Mouse (Mus musculus): ENCODE measurements at regions not wholly inside any gene's neighbourhood (a gene's known extent, or its start where the extent isn't known, plus 50 kb on each side); places are given as distances from the start of the nearest gene placed in this dataset.

DNA sequence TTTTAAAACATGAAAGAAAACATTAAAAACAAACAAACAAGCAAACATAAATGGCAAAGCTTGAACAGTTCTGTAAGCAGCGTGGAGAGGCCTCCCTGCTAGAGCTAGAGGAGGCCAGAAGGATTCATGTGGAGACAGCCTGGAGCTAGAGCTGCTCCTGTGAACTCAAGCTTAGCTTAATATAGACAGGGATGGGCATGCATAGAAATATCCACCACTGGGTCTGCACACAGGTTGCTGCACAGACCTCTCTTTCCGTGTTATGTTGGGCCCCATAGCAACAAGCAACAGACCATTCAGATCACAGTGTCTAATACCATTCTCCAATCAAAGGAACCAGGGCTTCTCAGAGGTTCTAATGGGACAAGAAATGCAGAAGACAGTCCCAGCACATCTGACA, 122.9 kb upstream of the Magi3 start:
- H3K9me3 ChIP-seq = no peaks in the 10 kb centered on the region
- H3K27ac ChIP-seq (replicated peaks) = no peak overlapping the region
- no peaks in the 10 kb centered on the region for H3K27me3 ChIP-seq
- no peaks in the 10 kb centered on the region for H3K36me3 ChIP-seq
- H3K9ac ChIP-seq (replicated peaks) = no peak overlapping the region
- 0 out of 2 replicates have a peak, but pooled peaks cover 4% of the 10 kb centered on the region for H3K4me1 ChIP-seq
- no peak for ATAC-seq (ENCODE audit: low FRiP score, low read depth)
- no peak overlapping the region for H3K4me3 ChIP-seq
- WGBS = 77% methylated on average over 2 of the region's 2 CpGs
- H3K4me2 ChIP-seq (replicated peaks) = no peak overlapping the region

DNA sequence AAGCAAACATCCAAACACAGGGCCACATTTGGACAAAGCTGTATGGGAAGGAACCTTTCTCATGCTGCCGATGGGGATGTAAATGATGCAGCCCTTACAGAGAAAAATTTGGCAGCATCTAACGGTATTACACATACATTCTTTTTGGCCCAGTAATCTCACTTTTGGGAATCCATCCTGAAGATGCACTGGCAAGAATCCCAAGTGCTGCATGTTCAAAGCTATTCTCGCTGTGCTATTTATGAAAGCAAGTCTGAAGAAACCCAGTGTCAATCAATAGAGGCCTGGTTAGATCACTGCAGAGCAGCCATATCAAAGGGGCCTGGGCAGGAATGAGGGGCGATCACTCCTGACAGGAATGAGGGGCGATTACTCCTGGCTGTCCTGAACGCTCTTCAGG, 122.0 kb upstream of the Magi3 start:
- Histone ChIP-seq H3K9ac (replicated peaks) (no peak overlapping the region), H3K27me3 (no peaks in the 10 kb centered on the region), H3K4me2 (replicated peaks) (no peak overlapping the region), H3K4me3 (no peak overlapping the region), H3K27ac (replicated peaks) (no peak overlapping the region), H3K36me3 (no peaks in the 10 kb centered on the region), H3K4me1 (peaks cover 6% of the 10 kb centered on the region), H3K9me3 (no peaks in the 10 kb centered on the region)
- 76% methylated on average over 6 of the region's 6 CpGs for WGBS
- ATAC-seq (ENCODE audit: low FRiP score, low read depth) = no peak

GRCm38 (mm10) chr3:104340331-104340730, 120.2 kb upstream of the Magi3 start:
- Histone ChIP-seq H3K4me2 (replicated peaks) (no peak overlapping the region), H3K9ac (replicated peaks) (no peak overlapping the region)
- WGBS = 69% methylated on average over 2 of the region's 2 CpGs

DNA sequence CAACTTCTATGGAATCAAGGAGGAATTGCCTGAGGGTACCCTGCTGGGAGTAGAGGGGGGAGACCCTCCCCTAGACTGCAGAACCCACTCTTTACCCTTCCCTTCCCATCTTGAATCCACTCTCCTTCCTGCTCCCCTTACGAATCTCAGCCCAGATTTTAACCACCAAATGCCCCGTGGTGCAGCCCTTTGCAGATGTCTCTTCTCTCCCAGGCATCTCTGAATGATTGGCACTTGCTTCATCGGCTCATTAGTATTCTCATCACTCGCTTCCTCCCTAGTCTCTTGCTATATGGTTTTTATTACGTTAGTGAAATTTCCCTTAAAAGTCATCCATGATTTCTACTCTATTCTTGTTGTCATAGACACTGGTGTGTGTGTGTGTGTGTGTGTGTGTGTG, 116.7 kb upstream of the Magi3 start:
- 46% methylated on average over 5 of the region's 5 CpGs for WGBS
- Histone ChIP-seq H3K27ac (replicated peaks) (peak overlapping the region; percentile 31; the same call in 1 of the 2 replicates), H3K4me1 (peaks cover 21% of the 10 kb centered on the region), H3K36me3 (no peaks in the 10 kb centered on the region), H3K9ac (replicated peaks) (no peak overlapping the region), H3K4me3 (no peak overlapping the region), H3K27me3 (no peaks in the 10 kb centered on the region), H3K4me2 (replicated peaks) (no peak overlapping the region), H3K9me3 (no peaks in the 10 kb centered on the region)
- ATAC-seq (ENCODE audit: low FRiP score, low read depth) = peak; percentile 41; the same call in 1 of the 2 replicates

More at GRCm38 (mm10) chr3:104340331-104340730, 120.2 kb upstream of the Magi3 start:
- H3K9me3 ChIP-seq = no peaks in the 10 kb centered on the region
- ATAC-seq (ENCODE audit: low FRiP score, low read depth) = no peak
- peaks cover 16% of the 10 kb centered on the region for H3K4me1 ChIP-seq
- H3K36me3 ChIP-seq = no peaks in the 10 kb centered on the region
- H3K4me3 ChIP-seq = no peak overlapping the region
- no peak overlapping the region for H3K27ac ChIP-seq (replicated peaks)
- H3K27me3 ChIP-seq = no peaks in the 10 kb centered on the region

- Histone ChIP-seq H3K9me3 (no peaks in the 10 kb centered on the region), H3K4me1 (peaks cover 21% of the 10 kb centered on the region), H3K36me3 (no peaks in the 10 kb centered on the region), H3K27ac (replicated peaks) (peak overlapping the region; percentile 31; the same call in 1 of the 2 replicates), H3K9ac (replicated peaks) (no peak overlapping the region), H3K4me3 (no peak overlapping the region), H3K27me3 (no peaks in the 10 kb centered on the region), H3K4me2 (replicated peaks) (no peak overlapping the region)
- 59% methylated on average over 4 of the region's 4 CpGs for WGBS
- 0 out of 2 replicates have a peak, but pooled peaks have one; percentile 30 for ATAC-seq (ENCODE audit: low FRiP score, low read depth)
Observed at GRCm38 (mm10) chr3:104336308-104336707, 116.1 kb upstream of the Magi3 start.

DNA sequence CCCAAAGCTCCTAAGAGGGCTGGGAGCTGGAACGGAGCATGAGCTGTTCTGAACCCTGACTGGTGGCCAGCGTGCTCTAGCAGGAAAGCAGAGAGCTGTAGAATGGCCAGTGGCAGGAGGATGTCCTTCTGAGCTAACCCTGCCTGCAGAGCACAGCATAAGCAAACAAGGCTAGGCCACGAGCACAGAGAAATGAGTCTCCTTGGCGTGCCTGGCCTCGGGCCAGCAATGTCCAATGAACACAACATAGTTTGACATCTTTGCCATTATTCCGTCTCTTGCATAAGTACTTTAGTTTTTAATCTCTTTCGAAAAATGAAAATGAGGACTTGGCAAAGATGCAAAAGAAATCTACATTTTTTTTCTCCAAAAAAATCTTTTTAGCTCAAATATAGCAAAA, 114.6 kb upstream of the Magi3 start:
- H3K27ac ChIP-seq (replicated peaks) = no peak overlapping the region
- no peak overlapping the region for H3K4me3 ChIP-seq
- H3K4me1 ChIP-seq = peaks cover 21% of the 10 kb centered on the region
- H3K36me3 ChIP-seq = no peaks in the 10 kb centered on the region
- H3K4me2 ChIP-seq (replicated peaks) = no peak overlapping the region
- ATAC-seq (ENCODE audit: low FRiP score, low read depth) = no peak
- H3K9me3 ChIP-seq = no peaks in the 10 kb centered on the region
- H3K27me3 ChIP-seq = no peaks in the 10 kb centered on the region
- WGBS = 83% methylated on average over 7 of the region's 7 CpGs
- H3K9ac ChIP-seq (replicated peaks) = no peak overlapping the region

DNA sequence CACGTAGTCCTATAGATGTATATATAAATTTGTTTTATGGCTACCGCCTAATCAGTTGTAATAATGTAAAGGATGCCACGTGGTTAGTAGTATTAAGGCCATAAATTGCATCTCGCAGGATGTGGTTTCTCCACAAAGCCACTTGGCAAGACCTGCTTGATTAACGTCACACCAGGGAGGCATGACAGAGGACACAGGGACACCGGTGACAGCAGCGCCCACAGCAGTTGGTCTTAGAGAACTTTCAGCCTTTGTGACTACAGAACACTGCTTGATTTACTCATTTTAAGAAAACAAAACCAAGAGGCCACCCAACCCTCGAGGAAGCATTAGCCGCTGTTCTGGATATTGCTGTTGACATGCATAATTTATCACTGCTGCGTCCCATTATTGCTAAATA, 113.2 kb upstream of the Magi3 start:
- Histone ChIP-seq H3K36me3 (no peaks in the 10 kb centered on the region), H3K4me1 (peaks cover 21% of the 10 kb centered on the region), H3K9ac (replicated peaks) (no peak overlapping the region), H3K9me3 (no peaks in the 10 kb centered on the region), H3K27me3 (no peaks in the 10 kb centered on the region), H3K4me2 (replicated peaks) (no peak overlapping the region), H3K4me3 (no peak overlapping the region), H3K27ac (replicated peaks) (no peak overlapping the region)
- 78% methylated on average over 10 of the region's 10 CpGs for WGBS
- no peak for ATAC-seq (ENCODE audit: low FRiP score, low read depth)

DNA sequence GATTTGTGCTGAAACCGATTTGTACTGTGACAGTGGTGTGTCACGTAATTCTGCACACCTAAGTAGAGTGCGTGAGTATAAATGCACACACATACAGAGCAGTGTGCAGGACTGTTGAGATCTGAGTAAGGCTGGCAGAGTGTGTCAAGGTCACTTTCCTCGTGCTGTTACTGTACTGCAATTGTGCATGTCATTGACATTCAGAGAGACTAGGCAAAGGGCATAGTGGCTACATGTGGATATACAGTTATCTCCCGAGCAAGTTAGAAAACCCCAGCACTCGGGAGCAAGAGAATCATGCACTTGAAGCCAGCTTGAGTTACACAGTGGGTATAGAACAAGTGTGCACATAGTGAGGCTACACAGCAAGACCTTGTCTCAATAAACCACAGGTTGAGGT, 110.5 kb upstream of the Magi3 start:
- peaks cover 9% of the 10 kb centered on the region for H3K4me1 ChIP-seq
- no peak for ATAC-seq (ENCODE audit: low FRiP score, low read depth)
- H3K9me3 ChIP-seq = no peaks in the 10 kb centered on the region
- WGBS = 84% methylated on average over 6 of the region's 6 CpGs
- H3K36me3 ChIP-seq = no peaks in the 10 kb centered on the region
- H3K27me3 ChIP-seq = no peaks in the 10 kb centered on the region
- no peak overlapping the region for H3K4me3 ChIP-seq
- no peak overlapping the region for H3K27ac ChIP-seq (replicated peaks)
- no peak overlapping the region for H3K9ac ChIP-seq (replicated peaks)
- no peak overlapping the region for H3K4me2 ChIP-seq (replicated peaks)

- no peak for ATAC-seq (ENCODE audit: low FRiP score, low read depth)
- 95% methylated on average over 1 of the region's 1 CpGs for WGBS
- no peaks in the 10 kb centered on the region for H3K9me3 ChIP-seq
- no peaks in the 10 kb centered on the region for H3K36me3 ChIP-seq
- no peak overlapping the region for H3K4me3 ChIP-seq
- H3K4me1 ChIP-seq = peaks cover 2% of the 10 kb centered on the region; the same call in 1 of the 2 replicates
- H3K4me2 ChIP-seq (replicated peaks) = no peak overlapping the region
- H3K27me3 ChIP-seq = no peaks in the 10 kb centered on the region
- no peak overlapping the region for H3K27ac ChIP-seq (replicated peaks)
- no peak overlapping the region for H3K9ac ChIP-seq (replicated peaks)
Observed at GRCm38 (mm10) chr3:104327829-104328228, 107.7 kb upstream of the Magi3 start.

GRCm38 (mm10) chr3:104327034-104327729, 107.0 kb upstream of the Magi3 start:
- no peaks in the 10 kb centered on the region for H3K27me3 ChIP-seq
- H3K9ac ChIP-seq (replicated peaks) = no peak overlapping the region
- no peak overlapping the region for H3K4me2 ChIP-seq (replicated peaks)
- H3K36me3 ChIP-seq = no peaks in the 10 kb centered on the region
- no peaks in the 10 kb centered on the region for H3K4me1 ChIP-seq
- 81% methylated on average over 12 of the region's 12 CpGs for WGBS
- no peak overlapping the region for H3K4me3 ChIP-seq
- no peak overlapping the region for H3K27ac ChIP-seq (replicated peaks)
- H3K9me3 ChIP-seq = no peaks in the 10 kb centered on the region
- ATAC-seq (ENCODE audit: low FRiP score, low read depth) = no peak

DNA sequence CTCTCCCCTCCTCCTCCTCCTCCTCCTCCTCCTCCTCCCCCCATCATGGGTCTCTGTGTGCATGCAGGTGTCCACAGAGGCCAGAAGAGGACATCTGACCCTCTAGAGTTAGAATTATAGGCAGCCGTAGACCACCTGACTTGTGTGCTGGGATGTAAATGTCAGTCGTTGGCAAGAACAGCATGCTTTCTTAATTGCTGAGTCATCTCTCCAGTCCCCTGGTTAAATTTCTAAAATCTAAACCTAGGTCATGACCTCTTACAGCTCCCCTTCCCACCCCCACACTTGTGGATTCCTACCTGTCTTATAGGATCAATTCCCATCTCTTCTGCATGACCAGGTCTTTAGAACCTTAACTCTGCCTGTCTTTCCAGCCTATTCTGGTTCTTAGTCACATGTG, 102.4 kb upstream of the Magi3 start:
- ATAC-seq (ENCODE audit: low FRiP score, low read depth) = no peak
- no peaks in the 10 kb centered on the region for H3K27me3 ChIP-seq
- H3K27ac ChIP-seq (replicated peaks) = no peak overlapping the region
- WGBS = 81% methylated on average over 2 of the region's 2 CpGs
- H3K4me1 ChIP-seq = peaks cover 10% of the 10 kb centered on the region
- no peak overlapping the region for H3K9ac ChIP-seq (replicated peaks)
- H3K4me2 ChIP-seq (replicated peaks) = no peak overlapping the region
- H3K4me3 ChIP-seq = no peak overlapping the region
- no peaks in the 10 kb centered on the region for H3K9me3 ChIP-seq
- no peaks in the 10 kb centered on the region for H3K36me3 ChIP-seq

DNA sequence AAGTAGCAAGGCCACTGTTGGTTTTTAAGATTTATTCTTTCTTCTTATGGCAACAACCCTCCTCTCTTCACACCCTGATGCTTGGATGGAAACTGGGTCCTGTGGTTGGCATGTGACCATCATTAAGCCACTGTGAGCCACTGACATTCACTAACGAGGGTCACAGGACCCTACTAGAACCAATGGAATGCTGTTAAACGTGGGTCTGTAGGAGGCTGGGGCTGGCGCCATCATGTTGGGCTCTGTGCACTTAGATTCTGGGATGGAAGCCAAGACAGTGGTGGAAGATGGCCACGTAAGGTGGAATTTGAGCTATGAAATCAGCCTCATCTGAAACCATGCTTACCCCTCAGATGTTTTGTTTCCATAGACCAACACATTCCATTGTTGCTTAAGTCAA, 100.2 kb upstream of the Magi3 start:
- no peaks in the 10 kb centered on the region for H3K36me3 ChIP-seq
- H3K4me3 ChIP-seq = no peak overlapping the region
- no peaks in the 10 kb centered on the region for H3K27me3 ChIP-seq
- no peak overlapping the region for H3K4me2 ChIP-seq (replicated peaks)
- H3K4me1 ChIP-seq = peaks cover 10% of the 10 kb centered on the region
- no peak for ATAC-seq (ENCODE audit: low FRiP score, low read depth)
- 81% methylated on average over 4 of the region's 4 CpGs for WGBS
- no peaks in the 10 kb centered on the region for H3K9me3 ChIP-seq
- no peak overlapping the region for H3K9ac ChIP-seq (replicated peaks)
- H3K27ac ChIP-seq (replicated peaks) = no peak overlapping the region

DNA sequence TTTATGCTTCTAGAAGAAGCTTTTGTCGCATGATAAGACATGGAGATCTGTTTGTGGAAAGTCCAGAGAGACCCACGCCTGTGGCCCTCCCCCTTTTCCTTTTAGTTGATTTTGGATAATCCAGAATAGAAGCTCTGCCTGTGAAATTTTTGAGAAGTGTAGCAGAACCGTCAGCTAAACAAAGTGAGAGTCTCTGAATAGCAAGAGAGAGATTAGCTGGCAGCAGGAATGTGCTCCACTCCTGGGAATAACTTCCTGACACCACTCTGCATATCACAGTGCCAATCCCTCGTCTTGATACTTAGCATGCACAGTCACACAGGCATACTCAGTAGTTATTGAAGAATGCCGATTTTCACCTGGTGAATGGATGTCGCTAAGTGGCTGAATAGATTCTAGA, 99.2 kb upstream of the Magi3 start:
- no peak overlapping the region for H3K4me3 ChIP-seq

More for the DNA sequence above, 99.2 kb upstream of the Magi3 start:
- Histone ChIP-seq H3K4me2 (replicated peaks) (peak overlapping the region; percentile 17; the same call in 1 of the 2 replicates), H3K27me3 (no peaks in the 10 kb centered on the region), H3K9ac (replicated peaks) (no peak overlapping the region), H3K9me3 (no peaks in the 10 kb centered on the region), H3K27ac (replicated peaks) (peak overlapping the region; percentile 58), H3K4me1 (peaks cover 10% of the 10 kb centered on the region), H3K36me3 (no peaks in the 10 kb centered on the region)
- WGBS = 30% methylated on average over 6 of the region's 6 CpGs
- ATAC-seq (ENCODE audit: low FRiP score, low read depth) = peak; percentile 49; the same call in 1 of the 2 replicates

Measured in midbrain, embryonic 12.5 days (tissue).